Mouse (Mus musculus) B cell, adult 2 months (primary cell): Measurements from ENCODE around the gene Col4a2.

Experiments used
- DNase-seq, 2 experiments: peaks; one replicate each; pipeline ENCODE4 v3.0.0; 2022

Gene Col4a2

DNA sequence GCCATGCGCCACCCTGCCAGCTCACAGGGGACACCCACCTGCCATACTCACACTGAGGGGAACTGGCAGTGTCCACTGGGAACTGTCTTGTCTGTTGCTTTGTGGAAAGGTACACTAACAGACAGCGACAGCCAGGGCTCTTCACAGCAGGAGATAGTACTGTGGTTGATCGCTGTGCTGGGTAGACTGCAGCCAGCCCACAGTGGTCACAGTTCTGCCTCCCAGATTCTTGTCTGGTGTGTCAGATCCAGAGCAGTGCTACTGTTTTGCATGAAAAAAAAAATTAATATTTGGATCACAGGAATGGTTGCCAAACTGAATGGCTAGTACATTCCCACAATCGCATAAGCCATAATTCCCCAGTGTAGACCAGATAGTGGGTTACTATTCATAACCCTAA lies 74.7 kb downstream of the Col4a2 start:
- DNase-seq, result no peak

GRCm38 (mm10) chr8:11389275-11390050 lies 76.9 kb downstream of the Col4a2 start:
- DNase-seq, result no peak

DNA sequence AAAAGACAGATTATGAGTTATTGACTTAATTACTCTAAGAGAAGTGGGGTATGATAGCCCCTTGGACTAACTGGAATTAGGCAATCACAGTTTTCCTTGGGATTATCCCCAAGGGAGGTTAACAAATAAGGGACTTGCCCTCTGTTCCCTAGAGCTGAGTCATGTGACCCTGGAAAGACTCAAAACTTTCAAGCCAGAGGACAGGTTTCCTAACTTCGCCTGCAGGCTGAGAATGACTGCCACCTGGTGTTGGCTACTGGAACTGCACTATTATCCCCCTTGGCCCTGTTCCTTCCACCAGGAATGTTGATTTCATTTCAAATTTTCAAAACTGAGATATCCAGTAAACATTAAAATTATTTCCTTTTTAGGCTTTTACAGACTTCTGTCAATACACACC lies 80.1 kb downstream of the Col4a2 start:
- DNase-seq, result peak; percentile 47 to 52

- no peak for DNase-seq
Measured at GRCm38 (mm10) chr8:11393161-11393560, 80.6 kb downstream of the Col4a2 start.

- no peak for DNase-seq
Measured at GRCm38 (mm10) chr8:11393607-11394006, 81.0 kb downstream of the Col4a2 start.

DNA sequence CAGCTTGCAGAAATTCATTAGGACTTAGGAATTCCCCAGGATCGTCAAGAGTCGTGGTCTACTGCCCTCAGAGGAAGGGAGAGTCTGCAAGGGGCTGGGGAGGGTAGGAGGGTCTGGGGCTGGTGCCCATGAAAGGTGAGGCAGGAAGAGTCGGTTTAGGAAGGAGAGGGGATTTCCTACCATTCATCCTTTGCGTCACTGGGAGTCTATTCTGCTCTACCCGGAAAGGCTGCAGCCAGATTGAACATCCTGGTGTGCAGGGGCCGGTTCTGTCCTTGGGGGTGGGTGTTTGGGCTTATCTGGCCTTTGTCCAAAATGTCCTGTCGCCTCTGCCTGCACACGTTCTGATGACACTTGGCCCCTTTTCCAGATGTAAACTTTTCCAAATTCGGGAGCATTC lies 82.2 kb downstream of the Col4a2 start:
- DNase-seq, result no peak

DNA sequence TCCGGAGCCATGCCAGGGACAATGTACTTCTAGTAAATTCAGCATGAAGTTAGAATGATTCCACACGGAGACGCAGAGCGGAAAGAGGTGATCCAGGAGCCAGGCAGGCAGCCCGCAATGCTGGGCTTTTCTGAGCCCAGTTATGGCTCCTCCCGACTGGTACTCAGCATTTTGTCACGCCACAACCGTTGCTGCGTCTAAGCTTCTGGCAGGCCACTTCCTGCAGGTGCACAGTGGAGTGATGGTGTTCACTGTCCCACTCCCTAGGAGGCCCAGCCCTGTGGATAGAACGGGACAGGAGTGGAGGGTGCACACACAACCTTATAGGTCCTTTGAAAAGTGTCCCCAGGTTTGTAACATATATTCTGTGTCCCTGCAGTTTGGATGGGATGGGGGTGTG lies 83.0 kb downstream of the Col4a2 start:
- DNase-seq, result no peak

- no peak for DNase-seq
Measured at GRCm38 (mm10) chr8:11396111-11396510, 83.5 kb downstream of the Col4a2 start.

DNA sequence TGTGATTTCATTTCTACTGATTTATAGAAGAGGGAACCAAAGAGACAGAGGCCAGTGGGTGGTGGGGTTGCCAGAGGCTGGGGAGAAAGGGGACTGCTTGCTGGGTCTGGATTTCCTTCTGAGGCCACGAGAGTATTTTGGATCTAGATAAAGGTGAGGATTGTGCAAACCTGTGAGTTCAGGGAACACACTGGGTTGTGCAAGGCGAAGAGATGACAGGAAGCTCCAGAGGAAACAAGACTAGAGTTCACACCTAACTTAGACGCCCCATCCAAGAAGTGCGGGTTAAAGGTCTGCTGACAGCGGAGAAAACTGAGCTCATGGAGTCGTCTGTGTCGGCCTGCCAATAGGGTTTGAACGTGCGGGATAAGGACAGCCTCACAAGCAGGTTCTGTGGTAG lies 84.5 kb downstream of the Col4a2 start:
- DNase-seq, result no peak

- no peak for DNase-seq
Measured at GRCm38 (mm10) chr8:11399706-11400105, 87.1 kb downstream of the Col4a2 start.

- no peak for DNase-seq
Measured at GRCm38 (mm10) chr8:11400244-11400643, 87.6 kb downstream of the Col4a2 start.

- DNase-seq, result no peak
Measured at GRCm38 (mm10) chr8:11401183-11401582, 88.6 kb downstream of the Col4a2 start.

DNA sequence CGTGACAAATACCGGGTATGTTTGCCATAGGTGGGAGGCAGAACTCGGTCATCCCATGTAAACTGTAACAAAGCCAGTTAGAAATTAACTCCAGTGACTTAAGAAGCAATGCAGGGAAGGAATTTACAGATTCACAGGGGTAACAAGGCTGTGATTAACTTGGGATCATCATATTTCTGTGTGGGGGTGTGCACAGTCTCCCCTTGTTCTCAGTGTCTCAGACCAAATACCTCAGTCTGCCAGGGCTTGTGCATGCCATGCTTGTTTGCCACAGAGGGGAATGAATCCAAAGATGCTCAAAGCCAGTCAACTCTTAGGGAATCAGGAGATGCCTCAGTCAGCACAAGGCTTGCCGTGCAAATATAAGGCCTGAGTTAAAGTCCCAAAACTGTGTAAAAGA lies 89.6 kb downstream of the Col4a2 start:
- no peak for DNase-seq

DNA sequence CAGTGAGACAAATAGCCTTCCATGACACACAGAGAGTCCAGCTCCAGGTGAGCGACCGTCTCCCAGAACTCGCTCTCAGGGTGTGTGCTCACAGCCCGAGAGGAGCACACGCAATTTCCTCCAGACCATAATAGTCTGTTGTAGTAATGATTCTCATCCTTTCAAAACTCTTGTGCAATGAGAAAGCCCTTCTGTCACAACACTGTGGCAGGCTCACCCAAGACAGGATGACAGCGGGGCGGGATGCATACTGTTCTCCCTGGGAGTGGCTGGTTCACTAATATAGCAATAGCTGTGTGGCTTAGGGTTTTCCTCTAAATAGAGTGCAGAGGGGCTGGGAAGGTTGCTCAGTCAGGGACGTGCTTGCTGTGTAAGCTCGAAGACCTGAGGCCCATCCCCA lies 91.2 kb downstream of the Col4a2 start:
- DNase-seq, result no peak

- DNase-seq, result no peak
Measured at GRCm38 (mm10) chr8:11404614-11405013, 92.0 kb downstream of the Col4a2 start.

- DNase-seq, result no peak
Measured at GRCm38 (mm10) chr8:11405722-11406481, 93.3 kb downstream of the Col4a2 start.

DNA sequence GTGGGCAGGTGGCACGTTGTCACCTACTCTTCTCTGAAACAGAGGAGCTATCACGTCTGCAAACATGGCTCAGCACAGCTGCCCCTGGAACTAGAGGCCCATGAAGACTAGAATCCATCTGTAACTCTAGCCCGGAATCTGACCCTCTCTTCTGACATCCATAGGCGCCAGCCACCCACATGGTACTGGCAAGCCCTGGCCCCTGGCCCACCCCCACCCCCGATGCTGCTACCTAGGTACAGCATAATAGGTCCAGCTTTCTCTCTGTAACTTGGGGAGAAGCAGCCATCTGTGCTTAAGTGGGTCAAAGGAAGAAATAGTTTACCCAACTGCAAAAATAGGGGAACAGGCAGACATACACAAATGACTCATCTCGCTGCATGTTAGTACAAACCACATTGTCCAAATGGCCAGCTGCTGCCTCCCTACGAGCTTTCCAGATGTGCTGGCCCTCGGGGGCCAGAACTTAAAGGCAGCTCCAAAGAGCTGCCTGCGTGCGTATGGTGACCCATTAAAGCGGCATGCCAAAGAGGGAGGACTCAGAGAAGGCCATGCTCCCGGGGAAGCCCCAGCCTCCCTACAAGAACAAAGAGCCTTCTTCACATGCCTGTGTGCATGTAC lies 99.0 kb downstream of the Col4a2 start:
- no peak for DNase-seq

DNA sequence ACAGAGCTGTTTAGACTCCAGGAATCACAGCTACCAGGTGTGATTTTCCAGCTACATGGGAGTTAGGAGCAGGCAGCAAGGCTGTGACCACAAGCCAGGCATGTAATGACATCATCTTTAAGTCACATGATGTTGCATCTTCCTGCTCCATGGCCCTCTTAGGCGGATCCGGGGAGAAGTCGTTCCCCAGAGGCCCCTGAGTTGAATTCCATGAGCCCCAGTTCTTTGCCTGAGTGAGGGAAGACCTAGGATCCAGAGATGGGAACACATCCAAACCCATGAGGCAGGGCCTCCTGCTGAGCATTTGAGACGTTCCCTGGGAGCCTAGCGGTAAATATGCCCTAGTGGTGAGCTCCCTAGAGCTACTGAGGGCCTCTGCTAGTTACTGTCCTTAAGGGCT lies 99.8 kb downstream of the Col4a2 start:
- no peak for DNase-seq

- DNase-seq, result no peak
Measured at GRCm38 (mm10) chr8:11414304-11414703, 101.7 kb downstream of the Col4a2 start.

GRCm38 (mm10) chr8:11415089-11415488 lies 102.5 kb downstream of the Col4a2 start:
- no peak for DNase-seq

DNA sequence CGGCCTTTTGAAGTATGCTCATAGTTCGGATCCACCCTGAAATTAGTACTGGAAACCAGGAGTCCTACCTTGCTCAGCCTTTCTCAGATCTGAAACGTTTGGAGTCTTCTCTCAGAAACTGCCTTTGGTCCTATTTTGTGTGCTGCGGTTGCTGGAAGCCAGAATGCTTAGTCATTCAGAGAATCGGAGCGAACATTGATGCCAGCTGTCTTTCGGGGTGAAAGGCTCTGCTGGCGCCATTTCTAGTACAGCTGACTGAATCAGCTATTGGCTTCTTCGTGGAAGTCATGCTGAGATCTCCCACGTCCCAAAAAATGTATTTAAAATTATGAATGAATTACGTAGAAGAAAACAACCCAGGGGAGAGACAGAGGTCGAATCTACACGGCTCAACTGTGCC lies 105.2 kb downstream of the Col4a2 start:
- no peak for DNase-seq

DNA sequence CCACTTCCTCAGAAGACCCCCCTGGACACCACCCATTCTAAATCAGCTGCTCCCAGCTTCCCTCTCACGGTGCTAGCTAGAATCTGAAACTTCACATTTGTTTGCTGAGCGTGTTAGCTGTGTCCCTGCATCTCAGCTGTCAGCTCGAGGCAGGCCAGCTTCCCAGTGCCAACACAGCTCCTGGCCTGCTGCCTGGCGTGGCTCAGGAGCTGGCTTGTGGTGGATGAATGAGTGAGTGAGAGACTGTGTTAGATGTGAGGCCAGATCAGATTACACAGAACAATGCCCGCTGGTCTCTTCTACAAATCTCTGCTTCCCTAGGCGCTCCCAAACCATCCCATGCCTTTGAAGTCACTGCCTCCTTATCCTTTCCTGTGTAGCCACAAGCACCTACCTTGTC lies 106.6 kb downstream of the Col4a2 start:
- no peak for DNase-seq

- peak; percentile 63 to 69 for DNase-seq
Measured at GRCm38 (mm10) chr8:11419645-11420044, 107.0 kb downstream of the Col4a2 start.

- peak; percentile 59 to 67 for DNase-seq
Measured at GRCm38 (mm10) chr8:11421105-11421504, 108.5 kb downstream of the Col4a2 start.
